Mouse (Mus musculus) megakaryocyte, embryonic 14.5 days (primary cell): ENCODE data around the gene Hadh. TPM values are rescaled to one million over a fixed set of nuclear protein-coding genes. Genes with fewer than 3 reads are reported as not detected.

Source experiments
- H3K27me3 ChIP-seq: replicated peaks from 2 replicates; pipeline ENCODE3; 2012; ENCODE audit warnings: inconsistent platforms
- H3K36me3 ChIP-seq: replicated peaks from 2 replicates; pipeline ENCODE3; 2012; ENCODE audit warnings: low read length, inconsistent platforms, mixed read lengths
- H3K4me1 ChIP-seq: 2 replicates; pipeline ENCODE4 v1.6.1; 2012; ENCODE audit warnings: inconsistent platforms
- H3K4me3 ChIP-seq: replicated peaks from 2 replicates; pipeline ENCODE3; 2012; ENCODE audit warnings: moderate library complexity, mild to moderate bottlenecking, inconsistent platforms
- H3K9me3 ChIP-seq: 2 replicates; pipeline ENCODE4 v1.6.1; 2012; ENCODE audit warnings: inconsistent platforms
- FLI1 ChIP-seq: IDR thresholded peaks from 2 replicates; pipeline ENCODE4 v1.6.1; 2012; ENCODE audit warnings: low read length, inconsistent platforms, mixed read lengths
- GATA1 ChIP-seq: IDR thresholded peaks from 3 replicates; pipeline ENCODE4 v1.6.1; 2012; ENCODE audit warnings: mixed read lengths, low read length, inconsistent platforms, borderline replicate concordance
- polyA plus RNA-seq: library from polyadenylated mRNA; stranded (reverse); fragments of >175 nt; gene quantifications from 2 replicates; pipeline ENCODE4 v1.2.3, GENCODE M21; 2012; ENCODE audit warnings: low replicate concordance; ENCODE audit not compliant: insufficient read depth

The Hadh gene
- polyA plus RNA-seq, 1 experiment, result 16.7 TPM

DNA sequence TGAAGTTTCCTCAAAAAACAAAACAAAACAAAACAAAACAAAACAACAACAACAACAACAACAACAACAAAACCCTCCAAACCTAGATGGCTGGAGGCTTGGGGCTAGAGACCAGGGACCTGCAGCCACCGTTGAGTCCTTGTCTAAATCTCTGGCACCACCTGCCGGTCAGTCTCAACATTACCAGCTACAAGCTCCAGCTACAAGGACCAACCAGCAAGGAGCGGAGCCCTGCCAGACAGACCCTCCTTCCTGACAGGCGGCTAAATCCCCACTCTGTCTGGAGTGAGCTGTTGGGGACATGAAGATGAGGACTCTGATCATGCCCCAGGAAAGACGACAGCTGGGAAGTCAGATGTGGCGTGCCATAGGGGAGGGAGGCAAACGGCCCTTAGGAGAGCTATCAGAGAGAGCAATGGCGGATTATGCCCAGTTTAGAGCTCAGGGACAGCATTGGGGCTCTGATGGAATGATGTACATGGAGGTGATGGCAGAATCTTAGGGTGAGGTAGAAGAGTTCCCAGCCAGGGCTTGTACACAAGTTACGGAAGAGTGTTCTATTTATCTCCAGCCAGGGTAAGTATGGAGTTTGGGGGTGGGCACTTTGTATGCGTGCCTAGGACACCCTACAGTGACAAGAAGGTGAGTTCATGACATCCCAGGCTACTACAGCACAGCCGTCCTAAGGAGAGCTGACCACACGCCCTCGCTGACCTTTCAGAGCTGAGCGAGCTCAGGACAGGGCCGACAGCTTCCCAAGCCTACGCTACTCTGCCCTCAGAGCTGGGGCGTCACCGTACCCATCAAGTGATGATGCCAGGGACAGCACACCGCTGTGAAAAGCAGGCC lies 33.9 kb downstream of the Hadh start:
- H3K9me3 ChIP-seq, result no peaks in the 10 kb centered on the region
- H3K27me3 ChIP-seq, result peaks cover 2% of the 10 kb centered on the region
- TF ChIP-seq FLI1, result no peak
- TF ChIP-seq GATA1, result no peak
- no peaks in the 10 kb centered on the region for H3K4me1 ChIP-seq
- H3K36me3 ChIP-seq, result peaks cover 56% of the 10 kb centered on the region
- H3K4me3 ChIP-seq, result no peak overlapping the region

- Histone ChIP-seq H3K36me3 (peaks cover 55% of the 10 kb centered on the region), H3K27me3 (peaks cover 2% of the 10 kb centered on the region), H3K4me3 (no peak overlapping the region), H3K9me3 (no peaks in the 10 kb centered on the region), H3K4me1 (no peaks in the 10 kb centered on the region)
- TF ChIP-seq GATA1 (no peak), FLI1 (no peak)
Observed at GRCm38 (mm10) chr3:131237061-131237460, 34.8 kb downstream of the Hadh start.

DNA sequence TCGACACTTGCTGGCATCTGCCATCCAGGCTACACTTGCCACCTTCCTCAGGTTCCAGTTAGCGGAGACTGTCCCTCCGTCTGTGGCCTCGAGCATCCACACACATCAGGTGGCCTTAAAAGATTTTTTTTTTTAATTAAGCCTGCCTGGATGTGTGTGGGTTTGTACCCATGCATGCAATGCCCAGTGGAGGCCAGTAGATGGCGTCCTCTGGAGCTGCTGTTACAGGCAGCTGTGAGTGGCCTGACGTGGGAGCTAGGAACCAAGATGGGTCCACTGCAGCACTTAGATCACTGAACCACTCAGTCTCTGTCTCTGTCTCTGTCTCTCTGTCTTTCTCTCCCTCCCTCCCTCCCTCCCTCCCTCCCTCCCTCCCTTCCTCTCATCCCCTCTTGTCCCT lies 43.8 kb downstream of the Hadh start:
- Histone ChIP-seq H3K4me1 (no peaks in the 10 kb centered on the region), H3K9me3 (no peaks in the 10 kb centered on the region), H3K4me3 (no peak overlapping the region), H3K27me3 (peaks cover 37% of the 10 kb centered on the region), H3K36me3 (peaks cover 13% of the 10 kb centered on the region)
- TF ChIP-seq FLI1 (no peak), GATA1 (no peak)

GRCm38 (mm10) chr3:131218636-131219390 lies 53.1 kb downstream of the Hadh start:
- Histone ChIP-seq H3K9me3 (no peaks in the 10 kb centered on the region; the same call in 1 of the 2 replicates), H3K4me3 (no peak overlapping the region), H3K36me3 (no peaks in the 10 kb centered on the region), H3K27me3 (peaks cover 88% of the 10 kb centered on the region), H3K4me1 (peaks cover 4% of the 10 kb centered on the region; the same call in 1 of the 2 replicates)
- TF ChIP-seq GATA1, result no peak

- no peaks in the 10 kb centered on the region for H3K36me3 ChIP-seq
- peaks cover 80% of the 10 kb centered on the region for H3K27me3 ChIP-seq
- no peak overlapping the region for H3K4me3 ChIP-seq
- peaks cover 18% of the 10 kb centered on the region for H3K9me3 ChIP-seq
- peaks cover 4% of the 10 kb centered on the region; the same call in 1 of the 2 replicates for H3K4me1 ChIP-seq
- TF ChIP-seq GATA1 (no peak), FLI1 (no peak)
Observed at GRCm38 (mm10) chr3:131214841-131215240, 57.1 kb downstream of the Hadh start.

GRCm38 (mm10) chr3:131214060-131214658 lies 57.7 kb downstream of the Hadh start:
- H3K4me1 ChIP-seq, result peaks cover 4% of the 10 kb centered on the region; the same call in 1 of the 2 replicates
- H3K27me3 ChIP-seq, result peaks cover 73% of the 10 kb centered on the region
- H3K36me3 ChIP-seq, result no peaks in the 10 kb centered on the region
- H3K4me3 ChIP-seq, result no peak overlapping the region
- no peak for TF ChIP-seq FLI1
- no peak for TF ChIP-seq GATA1
- peaks cover 18% of the 10 kb centered on the region for H3K9me3 ChIP-seq

GRCm38 (mm10) chr3:131212200-131212599 lies 59.7 kb downstream of the Hadh start:
- Histone ChIP-seq H3K27me3 (peaks cover 73% of the 10 kb centered on the region), H3K4me1 (peaks cover 20% of the 10 kb centered on the region), H3K4me3 (no peak overlapping the region), H3K36me3 (no peaks in the 10 kb centered on the region), H3K9me3 (peaks cover 18% of the 10 kb centered on the region)
- TF ChIP-seq GATA1 (no peak), FLI1 (no peak)

DNA sequence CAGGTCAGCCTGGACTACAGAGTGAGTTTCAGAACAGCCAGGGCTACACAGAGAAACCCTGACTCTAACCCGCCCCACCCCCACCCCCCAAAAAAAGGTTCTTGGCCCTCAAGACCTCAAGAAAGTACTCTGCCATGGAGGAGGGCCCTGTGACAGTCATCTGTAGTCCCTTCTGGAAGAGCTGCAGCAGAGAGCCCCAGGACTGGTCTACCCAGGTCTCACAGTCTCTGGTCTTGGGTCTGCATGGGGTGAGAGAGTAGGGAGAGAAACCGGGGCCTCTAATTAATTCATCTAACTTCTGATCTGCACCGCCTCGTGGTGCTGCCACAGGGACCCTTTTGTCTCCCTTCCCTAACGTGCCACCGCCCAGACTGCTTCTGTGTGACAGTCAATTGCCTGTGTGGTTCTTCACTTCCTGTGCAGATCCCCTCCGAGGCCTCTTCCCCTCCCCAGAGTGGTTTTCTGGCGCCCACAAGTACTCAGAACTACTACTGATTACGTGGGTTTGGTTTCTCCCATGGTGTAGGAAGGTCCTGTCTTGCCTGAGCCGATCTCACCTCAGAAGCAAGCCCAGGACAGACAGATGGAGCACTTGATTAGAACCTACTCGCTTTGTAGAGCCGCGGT lies 63.5 kb downstream of the Hadh start:
- TF ChIP-seq FLI1, result no peak
- no peak for TF ChIP-seq GATA1
- Histone ChIP-seq H3K4me1 (peaks cover 16% of the 10 kb centered on the region), H3K4me3 (peak overlapping the region; percentile 51), H3K36me3 (no peaks in the 10 kb centered on the region), H3K27me3 (peaks cover 73% of the 10 kb centered on the region), H3K9me3 (peaks cover 21% of the 10 kb centered on the region)

- no peaks in the 10 kb centered on the region for H3K36me3 ChIP-seq
- TF ChIP-seq FLI1, result no peak
- peaks cover 16% of the 10 kb centered on the region for H3K4me1 ChIP-seq
- H3K27me3 ChIP-seq, result peaks cover 73% of the 10 kb centered on the region
- H3K9me3 ChIP-seq, result peaks cover 20% of the 10 kb centered on the region
- H3K4me3 ChIP-seq, result no peak overlapping the region
Observed at GRCm38 (mm10) chr3:131207846-131208245, 64.1 kb downstream of the Hadh start.

GRCm38 (mm10) chr3:131202311-131202710 lies 69.6 kb downstream of the Hadh start:
- H3K27me3 ChIP-seq, result peaks cover 73% of the 10 kb centered on the region
- H3K4me3 ChIP-seq, result no peak overlapping the region
- H3K36me3 ChIP-seq, result no peaks in the 10 kb centered on the region
- peaks cover 3% of the 10 kb centered on the region; the same call in 1 of the 2 replicates for H3K9me3 ChIP-seq
- no peaks in the 10 kb centered on the region for H3K4me1 ChIP-seq
- TF ChIP-seq GATA1 (no peak), FLI1 (no peak)
